Mouse (Mus musculus) megakaryocyte-erythroid progenitor cell, adult 5 weeks (primary cell): ENCODE data around the gene Catsperg1. TPM values are rescaled to one million over a fixed set of nuclear protein-coding genes. Genes with fewer than 3 reads are reported as not detected.

Experiments used
- polyA plus RNA-seq: library from polyadenylated mRNA; stranded (reverse); fragments of >175 nt; gene quantifications from 2 replicates; pipeline ENCODE4 v1.2.3, GENCODE M21; 2012

Gene Catsperg1
- 0.03 TPM in 1 of 2 replicates, not detected in the other for polyA plus RNA-seq

GRCm38 (mm10) chr7:29213675-29214082, at the start of gene Catsperg1:
Catsperg1 (minus strand) TSS chr7:29214035.

GRCm38 (mm10) chr7:29248261-29248841, 34.5 kb upstream of the Catsperg1 start, which contains the start of gene 2200002D01Rik:
2200002D01Rik (minus strand) TSS chr7:29248466.

GRCm38 (mm10) chr7:29238019-29238967, 24.5 kb upstream of the Catsperg1 start, which contains the start of gene Yif1b:
Yif1b (plus strand) TSS chr7:29238329.

GRCm38 (mm10) chr7:29232247-29233013, 18.6 kb upstream of the Catsperg1 start, which contains the start of gene Kcnk6:
Kcnk6 (minus strand) TSS chr7:29232515.

GRCm38 (mm10) chr7:29180077-29180853, 33.6 kb downstream of the Catsperg1 start, which contains the start of gene Psmd8:
Psmd8 (minus strand) TSS chr7:29180701.

GRCm38 (mm10) chr7:29170066-29170754, 43.6 kb downstream of the Catsperg1 start, which contains the start of the genes Ggn and Spred3:
Ggn (plus strand) TSS chr7:29170210.
Spred3 (minus strand) TSS chr7:29170411.

GRCm38 (mm10) chr7:29155838-29156782, 57.7 kb downstream of the Catsperg1 start, which contains the start of gene Fam98c:
Fam98c (minus strand) TSS chr7:29156234.

GRCm38 (mm10) chr7:29134693-29135386, 79.0 kb downstream of the Catsperg1 start, which contains the start of gene Rasgrp4:
Rasgrp4 (plus strand) TSS chr7:29134851.

Other genes starting within 250 kb of the Catsperg1 start
- gene Eif3k, start 232.2 kb downstream of the Catsperg1 start, polyA plus RNA-seq, result 182 and 191 TPM in 2 replicates
- 292 and 327 TPM in 2 replicates for gene Map4k1, start 232.0 kb downstream of the Catsperg1 start, polyA plus RNA-seq
- gene Ryr1, start 88.9 kb downstream of the Catsperg1 start, polyA plus RNA-seq, result 0.24 and 0.67 TPM in 2 replicates
- 5.7 and 9.4 TPM in 2 replicates for gene Rasgrp4, start 79.2 kb downstream of the Catsperg1 start, polyA plus RNA-seq
- 99.1 and 138 TPM in 2 replicates for gene Fam98c, start 57.8 kb downstream of the Catsperg1 start, polyA plus RNA-seq
- 9.7 and 10.7 TPM in 2 replicates for gene Ggn, start 43.8 kb downstream of the Catsperg1 start, polyA plus RNA-seq
- 4.1 and 6.0 TPM in 2 replicates for gene Spred3, start 43.6 kb downstream of the Catsperg1 start, polyA plus RNA-seq
- gene Psmd8, start 33.3 kb downstream of the Catsperg1 start, polyA plus RNA-seq, result 136 and 148 TPM in 2 replicates
- 6.4 and 11.4 TPM in 2 replicates for gene Kcnk6, start 18.5 kb upstream of the Catsperg1 start, polyA plus RNA-seq
- 284 and 340 TPM in 2 replicates for gene Yif1b, start 24.3 kb upstream of the Catsperg1 start, polyA plus RNA-seq
- gene 2200002D01Rik, start 34.4 kb upstream of the Catsperg1 start, polyA plus RNA-seq, result 1.1 and 1.3 TPM in 2 replicates
- 165 and 174 TPM in 2 replicates for gene Spint2, start 67.9 kb upstream of the Catsperg1 start, polyA plus RNA-seq
- 0.46 and 1.1 TPM in 2 replicates for gene Ppp1r14a, start 75.3 kb upstream of the Catsperg1 start, polyA plus RNA-seq
- gene Dpf1, start 89.9 kb upstream of the Catsperg1 start, polyA plus RNA-seq, result 1.1 and 1.6 TPM in 2 replicates